Mouse (Mus musculus): Measurements from ENCODE around the gene Olfr1015.

Olfr1015 gene

GRCm38 (mm10) chr2:85781717-85782116 is at the start of gene Olfr1015:
TSS of gene Olfr1015 (plus strand) at chr2:85782017.
- no peak for DNase-seq (ENCODE audit: low spot score in 2 of 2)

DNA sequence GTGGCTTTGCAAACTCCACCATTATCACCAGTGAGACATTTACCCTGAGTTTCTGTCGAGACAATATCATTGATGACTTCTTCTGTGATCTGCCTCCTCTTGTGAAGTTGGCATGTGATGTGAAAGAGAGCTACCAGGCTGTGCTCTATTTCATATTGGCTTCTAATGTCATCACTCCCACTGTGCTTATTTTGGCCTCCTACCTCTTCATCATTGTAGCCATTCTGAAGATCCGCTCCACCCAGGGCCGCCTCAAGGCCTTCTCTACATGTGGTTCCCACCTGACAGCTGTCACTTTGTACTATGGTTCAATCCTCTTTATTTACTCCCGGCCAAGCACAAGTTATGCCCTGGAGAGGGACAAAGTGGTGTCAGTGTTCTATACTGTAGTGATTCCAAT is 28.0 kb upstream of the Olfr1015 start:
- DNase-seq (ENCODE audit: low spot score in 2 of 2) = no peak

- no peak for DNase-seq (ENCODE audit: low spot score in 2 of 2)
These were observed 19.2 kb upstream of the Olfr1015 start, which contains the start of gene Olfr1012 for GRCm38 (mm10) chr2:85762666-85763065. TSS of gene Olfr1012 (minus strand) at chr2:85762766.

GRCm38 (mm10) chr2:85766798-85767197 is 15.0 kb upstream of the Olfr1015 start, which contains the start of gene Olfr1013:
TSS of gene Olfr1013 (plus strand) at chr2:85767098.
- no peak for DNase-seq (ENCODE audit: low spot score in 2 of 2)

GRCm38 (mm10) chr2:85772413-85772812 is 9.4 kb upstream of the Olfr1015 start, which contains the start of gene Olfr1014:
TSS of gene Olfr1014 (plus strand) at chr2:85772713.
- no peak for DNase-seq (ENCODE audit: low spot score in 2 of 2)

GRCm38 (mm10) chr2:85792331-85792730 is 10.5 kb downstream of the Olfr1015 start:
- no peak for DNase-seq (ENCODE audit: low spot score in 2 of 2)

- DNase-seq (ENCODE audit: low spot score in 2 of 2) = no peak
These were observed 20.6 kb downstream of the Olfr1015 start, which contains the start of gene Olfr1016 for GRCm38 (mm10) chr2:85802444-85802843. TSS of gene Olfr1016 (minus strand) at chr2:85802544.

DNA sequence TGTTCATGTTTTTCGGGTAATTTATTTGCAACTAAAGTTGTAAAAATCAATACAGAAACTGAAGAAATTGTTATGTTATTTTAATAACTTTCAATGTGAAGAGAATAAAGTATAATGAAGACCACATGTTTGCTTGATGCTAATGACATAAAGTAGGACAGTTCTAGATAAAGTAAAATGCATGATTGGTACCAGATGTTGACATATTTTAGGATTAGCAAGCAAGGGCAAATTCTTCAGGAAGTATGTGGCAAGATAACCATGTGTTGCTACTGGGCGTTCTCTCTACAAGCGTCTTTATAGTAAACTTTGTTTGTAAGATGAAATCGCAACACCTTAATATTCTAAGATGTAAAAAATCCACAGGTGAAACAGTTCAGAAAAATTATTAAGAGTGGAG is 22.7 kb downstream of the Olfr1015 start:
- DNase-seq (ENCODE audit: low spot score in 2 of 2) = no peak

DNA sequence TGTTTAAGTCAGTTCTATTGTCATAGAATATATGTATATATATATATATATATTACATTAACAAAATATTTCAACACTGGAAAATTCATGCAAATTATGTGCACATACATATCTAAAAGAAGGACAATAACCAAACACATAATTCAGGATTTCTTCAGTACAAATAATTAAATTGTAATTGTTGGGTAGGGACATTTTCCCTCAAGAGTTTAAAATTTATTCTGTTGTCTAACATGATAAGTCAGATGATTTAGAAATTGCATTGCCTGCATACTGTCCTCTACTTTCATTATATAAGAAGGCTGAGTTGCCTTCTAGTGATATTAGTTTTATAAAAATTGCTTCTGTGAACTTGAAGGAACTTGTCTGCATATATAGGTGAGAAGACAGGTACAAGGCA is 36.4 kb downstream of the Olfr1015 start, which contains the start of gene Olfr1018:
Gene Olfr1018 (plus strand): TSS at position 301 of the 400 bp plus-strand sequence.
- no peak for DNase-seq (ENCODE audit: low spot score in 2 of 2)

Measured in thymus, postnatal 10 days (tissue).